In genomic region chr17:5324236-5324876, GRCm38 (mm10) we compare ENCODE assay signal across 8 mouse cellular contexts.
DNase-seq lines count a peak whose midpoint lies in the region; ATAC-seq lines count a peak whose summit lies in the region.

No protein-coding gene starts in this region.

- peak; percentile 76 for DNase-seq in Muller cell, postnatal 12 days (ENCODE audit: inconsistent ontology term)
- peak; percentile 92 for DNase-seq in embryo, embryonic 10.5 days (ENCODE audit: low spot score)
- DNase-seq in heart, adult 8-10 months (ENCODE audit: low spot score) = peak; percentile 57
- peak; percentile 57 for DNase-seq in kidney, adult 9 months
- peak; percentile 32 for DNase-seq in lung, postnatal 14 days
- DNase-seq in frontal cortex, postnatal 36 days (ENCODE audit: low spot score in 2 of 2) = no peak
- no peak for DNase-seq in layer of hippocampus, postnatal 14 days (ENCODE audit: low spot score in 2 of 2)

- no peak for ATAC-seq in megakaryocyte-erythroid progenitor cell, adult 5-6 weeks (replicated peaks; ENCODE audit: low FRiP score, low TSS enrichment, poor library complexity, severe bottlenecking)

Comparison
In these comparisons a context has a peak if more than half of its experiments do, and no peak if none do; other contexts are left out.
1. DNase-seq: peak in Muller cell, postnatal 12 days (single experiment), embryo, embryonic 10.5 days (single experiment), heart, adult 8-10 months (single experiment), kidney, adult 9 months (single experiment) and lung, postnatal 14 days (single experiment); none in frontal cortex, postnatal 36 days (0 of 2) and layer of hippocampus, postnatal 14 days (0 of 2).